Mouse (Mus musculus) MEL (cell line): ENCODE measurements around the gene Mpp6. TPM values are rescaled to one million over a fixed set of nuclear protein-coding genes. Genes with fewer than 3 reads are reported as not detected.

Experiments
- DNase-seq: peaks from one replicate; pipeline ENCODE4 v3.0.0; 2011; ENCODE audit warnings: low read depth, low spot score
- H3K27ac ChIP-seq: 2 replicates; pipeline ENCODE4 v1.5.1; 2012; ENCODE audit warnings: low read depth, mild to moderate bottlenecking, control low read depth, low read length, moderate library complexity; ENCODE audit not compliant: control insufficient read depth
- H3K27me3 ChIP-seq, 2 experiments: fragments of 150-350 bp in 1 of 2; sonication (generic) in 1 of 2; 2 replicates each; pipeline ENCODE4 v1.6.1; 2012; ENCODE audit warnings: low read length in 2 of 2, mild to moderate bottlenecking in 2 of 2, improper control_type of control experiment in 1 of 2, moderate library complexity in 1 of 2; ENCODE audit not compliant: insufficient read depth in 2 of 2, control insufficient read depth in 1 of 2
- H3K36me3 ChIP-seq, 2 experiments: 2 replicates each; pipeline ENCODE4 v1.6.1; 2012 to 2014; ENCODE audit warnings: low read length in 2 of 2, improper control_type of control experiment in 1 of 2, inconsistent platforms in 1 of 2, mild to moderate bottlenecking in 1 of 2; ENCODE audit not compliant: insufficient read depth in 2 of 2, control insufficient read depth in 1 of 2
- H3K4me1 ChIP-seq, 2 experiments: fragments of 150-350 bp in 1 of 2; sonication (generic) in 1 of 2; 2 replicates each; pipeline ENCODE4 v1.6.1; 2012; ENCODE audit warnings: low read length in 2 of 2, improper control_type of control experiment in 1 of 2, mild to moderate bottlenecking in 1 of 2; ENCODE audit not compliant: insufficient read depth in 2 of 2, control insufficient read depth in 1 of 2
- H3K4me3 ChIP-seq, 2 experiments: fragments of 150-350 bp in 1 of 2; sonication (generic) in 1 of 2; 2 replicates each; pipeline ENCODE4 v1.5.1; 2012; ENCODE audit warnings: low read depth in 2 of 2, low read length in 2 of 2, mild to moderate bottlenecking in 2 of 2, moderate library complexity in 2 of 2, control low read depth in 1 of 2, improper control_type of control experiment in 1 of 2; ENCODE audit not compliant: control insufficient read depth in 1 of 2, insufficient read depth in 1 of 2
- H3K79me2 ChIP-seq: 2 replicates; pipeline ENCODE4 v1.6.1; 2012; ENCODE audit warnings: mild to moderate bottlenecking, low read length, moderate library complexity; ENCODE audit not compliant: control insufficient read depth, poor library complexity, insufficient read depth
- H3K9ac ChIP-seq: 2 replicates; pipeline ENCODE4 v1.6.1; 2012; ENCODE audit warnings: low read depth, mild to moderate bottlenecking, control low read depth, low read length, moderate library complexity; ENCODE audit not compliant: control insufficient read depth, poor library complexity, severe bottlenecking
- H3K9me3 ChIP-seq: fragments of 150-350 bp; sonication (generic); replicated peaks from 2 replicates; pipeline ENCODE4 v1.6.1; 2012; ENCODE audit warnings: mild to moderate bottlenecking, low read length, improper control_type of control experiment, moderate library complexity; ENCODE audit not compliant: insufficient read depth
- BHLHE40 ChIP-seq: IDR thresholded peaks from 2 replicates; pipeline ENCODE4 v1.6.1; 2012; ENCODE audit warnings: low read depth, mild to moderate bottlenecking, inconsistent platforms, low read length, improper control_type of control experiment, borderline replicate concordance
- CHD1 ChIP-seq: IDR thresholded peaks from 2 replicates; pipeline ENCODE4 v1.6.1; 2012; ENCODE audit warnings: low read depth, mild to moderate bottlenecking, inconsistent platforms, low read length, improper control_type of control experiment
- CTCF ChIP-seq, 3 experiments: IDR thresholded peaks in 2 of 3; conservative IDR thresholded peaks in 1 of 3; 2 replicates each; pipeline ENCODE4 v1.5.1; 2011 to 2012; ENCODE audit warnings: low read length in 3 of 3, low read depth in 2 of 3, mild to moderate bottlenecking in 2 of 3, improper control_type of control experiment in 1 of 3, inconsistent platforms in 1 of 3, mixed read lengths in 1 of 3, moderate library complexity in 1 of 3; ENCODE audit not compliant: control insufficient read depth in 1 of 3, insufficient read depth in 1 of 3, poor library complexity in 1 of 3, severe bottlenecking in 1 of 3
- E2F4 ChIP-seq: IDR thresholded peaks from 2 replicates; pipeline ENCODE4 v1.6.1; 2011; ENCODE audit warnings: low read depth, low read length, improper control_type of control experiment, borderline replicate concordance
- ELF1 ChIP-seq: IDR thresholded peaks from 2 replicates; pipeline ENCODE4 v1.6.1; 2014; ENCODE audit warnings: low read depth, mild to moderate bottlenecking, inconsistent platforms, low read length, improper control_type of control experiment, moderate library complexity
- EP300 ChIP-seq, 2 experiments: IDR thresholded peaks; 2 replicates each; pipeline ENCODE4 v1.6.1; 2011; ENCODE audit warnings: improper control_type of control experiment in 2 of 2, low read length in 2 of 2, low read depth in 1 of 2, mild to moderate bottlenecking in 1 of 2
- GABPA ChIP-seq: IDR thresholded peaks from 2 replicates; pipeline ENCODE4 v1.6.1; 2012; ENCODE audit warnings: low read depth, mild to moderate bottlenecking, inconsistent platforms, low read length, improper control_type of control experiment, moderate library complexity
- GATA1 ChIP-seq: IDR thresholded peaks from 2 replicates; pipeline ENCODE4 v1.6.1; 2011; ENCODE audit warnings: low read depth, low read length, improper control_type of control experiment
- JUND ChIP-seq: IDR thresholded peaks from 2 replicates; pipeline ENCODE4 v1.6.1; 2011; ENCODE audit warnings: low read depth, mild to moderate bottlenecking, improper control_type of control experiment, low read length
- MAZ ChIP-seq: IDR thresholded peaks from 2 replicates; pipeline ENCODE4 v1.6.1; 2012; ENCODE audit warnings: low read depth, mild to moderate bottlenecking, inconsistent platforms, low read length, improper control_type of control experiment
- MXI1 ChIP-seq: IDR thresholded peaks from 2 replicates; pipeline ENCODE4 v1.6.1; 2011; ENCODE audit warnings: mild to moderate bottlenecking, low read depth, low read length, improper control_type of control experiment
- MYC ChIP-seq: IDR thresholded peaks from 2 replicates; pipeline ENCODE4 v1.6.1; 2011; ENCODE audit warnings: low read depth, mild to moderate bottlenecking, low read length, improper control_type of control experiment, moderate library complexity
- POLR2A ChIP-seq, 2 experiments: IDR thresholded peaks; 2 replicates each; pipeline ENCODE4 v1.6.1; 2011 to 2012; ENCODE audit warnings: low read length in 2 of 2, mild to moderate bottlenecking in 2 of 2, control low read depth in 1 of 2, improper control_type of control experiment in 1 of 2, low read depth in 1 of 2, moderate library complexity in 1 of 2; ENCODE audit not compliant: control insufficient read depth in 1 of 2, insufficient read depth in 1 of 2, poor library complexity in 1 of 2
- POLR2AphosphoS2 ChIP-seq: IDR thresholded peaks from 2 replicates; pipeline ENCODE4 v1.6.1; 2011; ENCODE audit warnings: low read length, improper control_type of control experiment
- RAD21 ChIP-seq: IDR thresholded peaks from 2 replicates; pipeline ENCODE4 v1.6.1; 2011; ENCODE audit warnings: mild to moderate bottlenecking, low read depth, low read length, improper control_type of control experiment
- RCOR1 ChIP-seq: IDR thresholded peaks from 2 replicates; pipeline ENCODE4 v1.6.1; 2012; ENCODE audit warnings: low read depth, mild to moderate bottlenecking, inconsistent platforms, low read length, improper control_type of control experiment
- SIN3A ChIP-seq: IDR thresholded peaks from 2 replicates; pipeline ENCODE4 v1.6.1; 2012; ENCODE audit warnings: low read length, improper control_type of control experiment, inconsistent platforms
- SMC3 ChIP-seq: IDR thresholded peaks from 2 replicates; pipeline ENCODE4 v1.6.1; 2011; ENCODE audit warnings: low read depth, low read length, improper control_type of control experiment
- TAL1 ChIP-seq: IDR thresholded peaks from 2 replicates; pipeline ENCODE4 v1.6.1; 2012; ENCODE audit warnings: mild to moderate bottlenecking, inconsistent platforms, low read length, moderate library complexity, mixed read lengths
- TBP ChIP-seq: IDR thresholded peaks from 2 replicates; pipeline ENCODE4 v1.8.0; 2011; ENCODE audit warnings: low read depth, low read length, improper control_type of control experiment
- TCF12 ChIP-seq: IDR thresholded peaks from 2 replicates; pipeline ENCODE4 v1.6.1; 2014; ENCODE audit warnings: low read depth, mild to moderate bottlenecking, inconsistent platforms, low read length, improper control_type of control experiment, moderate library complexity
- UBTF ChIP-seq: IDR thresholded peaks from 2 replicates; pipeline ENCODE4 v1.6.1; 2012; ENCODE audit warnings: low read depth, mild to moderate bottlenecking, inconsistent platforms, low read length, improper control_type of control experiment, moderate library complexity, borderline replicate concordance; ENCODE audit not compliant: insufficient read depth
- USF1 ChIP-seq: IDR thresholded peaks from 2 replicates; pipeline ENCODE4 v1.6.1; 2014; ENCODE audit warnings: low read depth, mild to moderate bottlenecking, inconsistent platforms, low read length, improper control_type of control experiment, moderate library complexity
- USF2 ChIP-seq, 2 experiments: IDR thresholded peaks; 2 replicates each; pipeline ENCODE4 v1.6.1; 2011 to 2012; ENCODE audit warnings: improper control_type of control experiment in 2 of 2, low read length in 2 of 2, borderline replicate concordance in 1 of 2, inconsistent platforms in 1 of 2, low read depth in 1 of 2, mild to moderate bottlenecking in 1 of 2; ENCODE audit not compliant: insufficient read depth in 1 of 2
- ZC3H11A ChIP-seq: IDR thresholded peaks from 2 replicates; pipeline ENCODE4 v1.6.1; 2012; ENCODE audit warnings: low read depth, mild to moderate bottlenecking, inconsistent platforms, low read length, improper control_type of control experiment
- ZKSCAN1 ChIP-seq: IDR thresholded peaks from 2 replicates; pipeline ENCODE4 v1.6.1; 2012; ENCODE audit warnings: low read depth, mild to moderate bottlenecking, inconsistent platforms, low read length, improper control_type of control experiment, moderate library complexity
- ZNF384 ChIP-seq: IDR thresholded peaks from 2 replicates; pipeline ENCODE4 v1.6.1; 2012; ENCODE audit warnings: low read depth, mild to moderate bottlenecking, inconsistent platforms, low read length, improper control_type of control experiment
- polyA plus RNA-seq, 2 experiments: library from polyadenylated mRNA; stranded (reverse) in 1 of 2; unstranded in 1 of 2; fragments of >175 nt in 1 of 2; fragments of >200 nt in 1 of 2; gene quantifications; 2 replicates each; pipeline versions ENCODE4 v1.2.1 to v1.2.4; 2012; ENCODE audit warnings: low replicate concordance in 2 of 2, low read depth in 1 of 2; ENCODE audit not compliant: insufficient read length in 2 of 2, insufficient read depth in 1 of 2, missing spikeins in 1 of 2
- total RNA-seq: library from RNA; depleted of rRNA; stranded (reverse); fragments of 300-350 nt; gene quantifications from 2 replicates; pipeline ENCODE4 v1.2.3, GENCODE M21; 2012

The Mpp6 gene
- total and polyA plus RNA-seq, 3 experiments = 68.1 to 74.8 TPM; not detected in 1

DNA sequence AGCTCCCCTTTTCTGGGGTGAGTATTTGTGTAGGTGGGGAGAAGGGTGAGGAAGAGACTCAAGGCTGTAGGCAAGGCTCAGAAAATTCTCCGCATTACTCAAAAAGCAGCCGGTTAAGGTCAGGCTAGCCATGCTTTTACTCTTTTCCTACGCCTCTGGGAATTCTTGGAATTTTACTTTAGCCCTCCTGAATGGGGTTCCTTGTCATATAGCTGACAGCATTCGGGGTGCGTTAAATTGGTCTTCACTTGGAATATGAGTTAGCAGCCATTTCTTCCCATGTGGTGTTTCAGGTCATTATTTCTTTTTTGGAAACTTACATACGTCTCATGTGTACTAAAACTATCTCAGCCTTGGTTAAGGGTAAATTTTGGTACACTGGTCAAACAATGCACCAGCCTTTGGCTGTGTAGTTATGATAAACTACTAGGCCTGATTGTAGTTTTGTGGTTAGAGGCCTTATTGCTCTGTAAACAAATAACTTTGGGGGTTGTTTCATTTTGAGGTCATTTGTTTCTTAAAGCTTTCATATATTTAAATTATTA lies 1.1 kb downstream of the Mpp6 start:
- peak overlapping the region; percentile 53 for H3K27ac ChIP-seq
- no peak for TF ChIP-seq GABPA
- no peak for TF ChIP-seq E2F4
- TF ChIP-seq TAL1 = no peak
- TF ChIP-seq POLR2A (IDR thresholded peaks at IDR 0.05; ENCODE audit: control insufficient read depth in 1 of 2, insufficient read depth in 1 of 2, low read depth in 1 of 2, low read length in 2 of 2, poor library complexity in 1 of 2) = no peak
- no peak for TF ChIP-seq CHD1
- TF ChIP-seq MXI1 = no peak
- no peak for TF ChIP-seq TCF12
- TF ChIP-seq MAZ = no peak
- TF ChIP-seq GATA1 = no peak
- no peak for TF ChIP-seq UBTF
- TF ChIP-seq RCOR1 = no peak
- TF ChIP-seq USF1 = no peak
- no peak for TF ChIP-seq JUND
- no peak for TF ChIP-seq SMC3
- no peak for TF ChIP-seq CTCF (IDR thresholded peaks at IDR 0.05 in 2 of 3, conservative IDR thresholded peaks at IDR 0.05 in 1 of 3; ENCODE audit: control insufficient read depth in 1 of 3, insufficient read depth in 1 of 3, low read depth in 2 of 3, low read length in 3 of 3, poor library complexity in 1 of 3, severe bottlenecking in 1 of 3)
- H3K9ac ChIP-seq = peak overlapping the region; percentile 90
- peaks cover 0 to 18% of the 10 kb centered on the region in 2 experiments; a peak in 2 of 4 replicates for H3K36me3 ChIP-seq
- peak; percentile 54 for DNase-seq
- H3K4me1 ChIP-seq = peaks cover 4% of the 10 kb centered on the region in 2 experiments
- H3K27me3 ChIP-seq = peaks cover 2 to 6% of the 10 kb centered on the region in 2 experiments
- H3K79me2 ChIP-seq = peaks cover 27% of the 10 kb centered on the region
- no peaks in the 10 kb centered on the region for H3K9me3 ChIP-seq
- H3K4me3 ChIP-seq = peak overlapping the region; percentile 91 to 92

DNA sequence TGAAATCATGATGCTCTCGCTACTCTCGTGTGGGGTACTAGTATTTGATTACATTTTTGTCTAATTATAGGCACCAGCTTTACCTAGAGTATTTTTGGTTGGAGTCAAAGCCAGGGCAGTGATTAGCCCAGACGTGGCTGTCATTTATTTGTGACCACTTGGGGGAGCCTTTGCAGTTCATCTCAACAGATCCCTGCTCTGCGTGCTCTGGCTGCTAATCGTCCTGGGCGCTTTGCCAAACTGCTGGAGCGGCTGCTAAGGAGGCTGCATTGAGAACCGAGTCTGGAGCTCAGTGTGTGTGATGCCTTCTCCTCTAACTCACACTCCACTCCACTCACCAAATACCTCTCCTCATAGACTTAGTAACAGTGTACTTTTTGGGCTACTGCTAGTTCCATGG lies 2.7 kb downstream of the Mpp6 start:
- Histone ChIP-seq H3K36me3 (peaks cover 0 to 18% of the 10 kb centered on the region in 2 experiments; a peak in 2 of 4 replicates), H3K27me3 (peaks cover 0 to 4% of the 10 kb centered on the region in 2 experiments; a peak in 2 of 4 replicates), H3K4me1 (peaks cover 4% of the 10 kb centered on the region in 2 experiments), H3K9ac (0 out of 2 replicates have a peak overlapping the region, but pooled peaks have one; percentile 23), H3K27ac (no peak overlapping the region), H3K4me3 (no peak overlapping the region), H3K79me2 (peaks cover 38% of the 10 kb centered on the region), H3K9me3 (no peaks in the 10 kb centered on the region)
- no peak for TF ChIP-seq CHD1
- no peak for TF ChIP-seq POLR2A (IDR thresholded peaks at IDR 0.05; ENCODE audit: control insufficient read depth in 1 of 2, insufficient read depth in 1 of 2, low read depth in 1 of 2, low read length in 2 of 2, poor library complexity in 1 of 2)
- no peak for TF ChIP-seq MXI1
- no peak for TF ChIP-seq GABPA
- TF ChIP-seq SIN3A = peak; percentile 56
- TF ChIP-seq CTCF (IDR thresholded peaks at IDR 0.05 in 2 of 3, conservative IDR thresholded peaks at IDR 0.05 in 1 of 3; ENCODE audit: control insufficient read depth in 1 of 3, insufficient read depth in 1 of 3, low read depth in 2 of 3, low read length in 3 of 3, poor library complexity in 1 of 3, severe bottlenecking in 1 of 3) = peak; percentile 59 to 87 (median 64)
- TF ChIP-seq ZKSCAN1 = no peak
- no peak for TF ChIP-seq E2F4
- TF ChIP-seq EP300 (IDR thresholded peaks at IDR 0.05; ENCODE audit: low read depth in 1 of 2, low read length in 2 of 2) = no peak
- no peak for TF ChIP-seq JUND
- TF ChIP-seq TAL1 = peak; percentile 7; the same call in 1 of the 2 replicates
- TF ChIP-seq ZC3H11A = peak; percentile 50; the same call in 1 of the 2 replicates
- TF ChIP-seq BHLHE40 = no peak
- peak; percentile 81 for TF ChIP-seq RAD21
- TF ChIP-seq TBP = 0 out of 2 replicates have a peak, but pooled peaks have one; percentile 33
- TF ChIP-seq USF1 = no peak
- no peak for TF ChIP-seq ELF1
- TF ChIP-seq GATA1 = no peak
- TF ChIP-seq ZNF384 = no peak
- no peak for TF ChIP-seq USF2 (IDR thresholded peaks at IDR 0.05; ENCODE audit: borderline replicate concordance in 1 of 2, insufficient read depth in 1 of 2, low read depth in 1 of 2, low read length in 2 of 2)
- TF ChIP-seq MYC = 0 out of 2 replicates have a peak, but pooled peaks have one; percentile 28
- peak; percentile 86 for TF ChIP-seq SMC3
- TF ChIP-seq POLR2AphosphoS2 = no peak
- DNase-seq = peak; percentile 96
